In the genomic region with DNA sequence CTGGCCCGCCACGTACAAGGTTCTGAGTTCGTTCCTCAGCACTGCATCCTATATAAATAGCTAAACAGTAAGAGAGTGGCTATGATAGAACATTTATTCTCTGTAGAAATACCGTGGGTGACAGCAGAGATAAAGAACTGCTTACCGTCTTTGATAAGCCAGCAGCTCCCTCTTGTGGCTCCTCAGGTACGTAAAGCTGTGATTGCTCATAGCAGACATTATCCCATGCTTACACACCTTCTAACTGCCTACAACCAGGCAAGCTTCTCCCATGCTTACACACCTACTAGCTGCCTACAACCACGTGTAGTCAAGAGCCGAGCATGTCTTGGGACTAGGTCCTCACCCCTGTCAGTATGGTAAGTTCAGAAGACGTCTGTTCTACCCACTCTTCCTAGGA, we compare ENCODE assay signal across 8 mouse cellular contexts. TPM values are rescaled to one million over a fixed set of nuclear protein-coding genes. Genes with fewer than 3 reads are reported as not detected.
DNase-seq lines count a peak whose midpoint lies in the region; ATAC-seq and TF ChIP-seq lines count a peak whose summit lies in the region.
"Had no signal": no experiment of that assay in that cellular context is flagged by ENCODE, and none has a peak within 500 bp of the region (broad histone marks: within the 10 kb centered on the region; RNA-seq: fewer than 3 reads in every experiment).

No protein-coding gene starts in this region.

- WGBS in kidney, postnatal 0 days = 21% methylated on average over 9 of the region's 9 CpGs
- WGBS in liver, embryonic 12.5 days (ENCODE audit: insufficient replicate concordance) = 18% methylated on average over 9 of the region's 9 CpGs

- H3K4me2 ChIP-seq in kidney, postnatal 0 days (ENCODE audit: low read length) = peak overlapping the region; percentile 21; the same call in 1 of the 2 replicates
- H3K4me2 ChIP-seq in liver, embryonic 12.5 days = peak overlapping the region; percentile 15; the same call in 1 of the 2 replicates
- H3K4me2 ChIP-seq: limb, embryonic 15.5 days had no signal

- H3K27me3 ChIP-seq in kidney, postnatal 0 days (ENCODE audit: insufficient read depth, low read length) = no peaks in the 10 kb centered on the region
- no peaks in the 10 kb centered on the region for H3K27me3 ChIP-seq in liver, embryonic 12.5 days (replicated peaks)
- H3K27me3 ChIP-seq: limb, embryonic 15.5 days had no signal

- no peak overlapping the region for H3K9ac ChIP-seq in kidney, postnatal 0 days (ENCODE audit: low read depth, low read length)
- H3K9ac ChIP-seq in liver, embryonic 12.5 days = no peak overlapping the region
- H3K9ac ChIP-seq: limb, embryonic 15.5 days had no signal

- TF ChIP-seq CTCF in kidney, postnatal 0 days (IDR thresholded peaks at IDR 0.05; ENCODE audit: low read depth) = peak; percentile 91

- no peaks in the 10 kb centered on the region for H3K4me1 ChIP-seq in kidney, postnatal 0 days (replicated peaks; ENCODE audit: insufficient read depth, low read length)
- H3K4me1 ChIP-seq in liver, embryonic 12.5 days = no peaks in the 10 kb centered on the region
- H3K4me1 ChIP-seq: limb, embryonic 15.5 days had no signal

- 0 out of 2 replicates have a peak, but pooled peaks have one; percentile 49 for ATAC-seq in kidney, postnatal 0 days (replicated peaks; ENCODE audit: low FRiP score, low read depth)
- no peak for ATAC-seq in liver, embryonic 12.5 days

- no peaks in the 10 kb centered on the region for H3K36me3 ChIP-seq in kidney, postnatal 0 days (ENCODE audit: insufficient read depth, low read length)
- H3K36me3 ChIP-seq in liver, embryonic 12.5 days = no peaks in the 10 kb centered on the region
- H3K36me3 ChIP-seq: limb, embryonic 15.5 days had no signal

- peak; percentile 81 for DNase-seq in CD4-positive, CD25-positive, alpha-beta regulatory T cell, adult 2 months (ENCODE audit: low read depth, low spot score)
- peak; percentile 88 for DNase-seq in NIH3T3 (ENCODE audit: low read depth)
- DNase-seq in cerebellum, adult 9-11 months = peak; percentile 69
- peak; percentile 8 to 25 for DNase-seq in gastrocnemius, adult 8-10 months (ENCODE audit: low spot score in 2 of 2)
- DNase-seq in kidney, postnatal 0 days (ENCODE audit: low spot score) = peak; percentile 93
- DNase-seq in retina, embryonic 14.5 days (ENCODE audit: low spot score) = peak; percentile 82

- H3K27ac ChIP-seq in kidney, postnatal 0 days = no peak overlapping the region
- no peak overlapping the region for H3K27ac ChIP-seq in liver, embryonic 12.5 days
- H3K27ac ChIP-seq: limb, embryonic 15.5 days had no signal

- no peaks in the 10 kb centered on the region for H3K9me3 ChIP-seq in kidney, postnatal 0 days (replicated peaks; ENCODE audit: low read length)
- H3K9me3 ChIP-seq in liver, embryonic 12.5 days (replicated peaks) = no peaks in the 10 kb centered on the region
- H3K9me3 ChIP-seq: limb, embryonic 15.5 days had no signal

- no peak overlapping the region for H3K4me3 ChIP-seq in kidney, postnatal 0 days (replicated peaks; ENCODE audit: low read depth, low read length)
- no peak overlapping the region for H3K4me3 ChIP-seq in liver, embryonic 12.5 days
- H3K4me3 ChIP-seq: limb, embryonic 15.5 days had no signal

RNA-seq across cellular contexts. Expression of a gene that starts 7.5 kb away (rescaled TPM):
- not detected for total RNA-seq in gastrocnemius, adult 8-10 months (2022)
- polyA plus RNA-seq in kidney, postnatal 0 days (2015; fragmentation: Nextera tagmentation; extraction: Ambion mirVana) = 0.43 and 0.66 TPM in 2 replicates
- polyA plus RNA-seq in liver, embryonic 12.5 days (2016; fragmentation: Nextera tagmentation; extraction: Ambion mirVana) = not detected in 2 replicates
- polyA plus RNA-seq: limb, embryonic 15.5 days had no signal

RNA-seq across cellular contexts. Expression of a gene that starts 16.4 kb away (rescaled TPM):
- under 1 TPM; 0.20 to 0.43 (median 0.34) TPM for total RNA-seq in gastrocnemius, adult 8-10 months (2022)
- 0.31 and 0.76 TPM in 2 replicates for polyA plus RNA-seq in kidney, postnatal 0 days (2015; fragmentation: Nextera tagmentation; extraction: Ambion mirVana)
- polyA plus RNA-seq in liver, embryonic 12.5 days (2016; fragmentation: Nextera tagmentation; extraction: Ambion mirVana) = 0.05 and 0.07 TPM in 2 replicates

RNA-seq across cellular contexts. Expression of a gene that starts 38.2 kb away (rescaled TPM):
- 10 to 100 TPM; 13.4 to 18.9 (median 17.1) TPM for total RNA-seq in gastrocnemius, adult 8-10 months (2022)
- 21.1 and 21.2 TPM in 2 replicates for polyA plus RNA-seq in kidney, postnatal 0 days (2015; fragmentation: Nextera tagmentation; extraction: Ambion mirVana)
- 11.2 and 11.5 TPM in 2 replicates for polyA plus RNA-seq in liver, embryonic 12.5 days (2016; fragmentation: Nextera tagmentation; extraction: Ambion mirVana)

RNA-seq across cellular contexts. Expression of a gene that starts 38.4 kb away (rescaled TPM):
- total RNA-seq in gastrocnemius, adult 8-10 months (2022) = 1 to 10 TPM; 3.5 to 5.0 (median 4.0) TPM
- 26.7 and 28.4 TPM in 2 replicates for polyA plus RNA-seq in kidney, postnatal 0 days (2015; fragmentation: Nextera tagmentation; extraction: Ambion mirVana)
- polyA plus RNA-seq in liver, embryonic 12.5 days (2016; fragmentation: Nextera tagmentation; extraction: Ambion mirVana) = 11.8 and 12.3 TPM in 2 replicates

Comparison
In these comparisons a context has a peak if more than half of its experiments do, and no peak if none do; other contexts are left out.
1. DNase-seq: peak in every context shown above with its lines; median percentile 93 in kidney, postnatal 0 days; 88 in NIH3T3; 82 in retina, embryonic 14.5 days; 81 in CD4-positive, CD25-positive, alpha-beta regulatory T cell, adult 2 months; 69 in cerebellum, adult 9-11 months; 16 in gastrocnemius, adult 8-10 months.